Mouse (Mus musculus) testis, adult 2 months (tissue): Measurements from ENCODE around the gene Disc1. TPM values are rescaled to one million over a fixed set of nuclear protein-coding genes. Genes with fewer than 3 reads are reported as not detected.

Source experiments
- H3K27ac ChIP-seq: fragments of 200-500 bp; 2 replicates; pipeline ENCODE4 v1.5.1; 2012; ENCODE audit warnings: low read depth, low read length; ENCODE audit not compliant: control insufficient read depth, insufficient read depth
- H3K27me3 ChIP-seq: fragments of 200-500 bp; 2 replicates; pipeline ENCODE4 v1.6.1; 2012; ENCODE audit warnings: mild to moderate bottlenecking, low read length, moderate library complexity; ENCODE audit not compliant: control insufficient read depth, insufficient read depth
- H3K36me3 ChIP-seq: fragments of 200-500 bp; 2 replicates; pipeline ENCODE4 v1.6.1; 2012; ENCODE audit warnings: mild to moderate bottlenecking, low read length; ENCODE audit not compliant: control insufficient read depth, insufficient read depth
- H3K4me1 ChIP-seq: fragments of 200-500 bp; 2 replicates; pipeline ENCODE4 v1.6.1; 2012; ENCODE audit warnings: low read length; ENCODE audit not compliant: control insufficient read depth, insufficient read depth
- H3K4me3 ChIP-seq: fragments of 200-500 bp; 2 replicates; pipeline ENCODE4 v1.5.1; 2012; ENCODE audit warnings: low read depth, mild to moderate bottlenecking, low read length, moderate library complexity, mixed read lengths; ENCODE audit not compliant: control insufficient read depth
- CTCF ChIP-seq: fragments of 200-500 bp; IDR thresholded peaks from 2 replicates; pipeline ENCODE4 v1.5.1; 2012; ENCODE audit warnings: low read depth, mild to moderate bottlenecking, inconsistent platforms, low read length, moderate library complexity; ENCODE audit not compliant: control insufficient read depth, insufficient read depth, insufficient replicate concordance
- POLR2A ChIP-seq: fragments of 200-500 bp; IDR thresholded peaks from 2 replicates; pipeline ENCODE4 v1.6.1; 2012; ENCODE audit warnings: low read depth, mild to moderate bottlenecking, inconsistent platforms, low read length, moderate library complexity; ENCODE audit not compliant: control insufficient read depth
- polyA plus RNA-seq: library from polyadenylated mRNA; depleted of rRNA; stranded (reverse); fragments of >200 nt; gene quantifications from 2 replicates; pipeline ENCODE4 v1.2.3, GENCODE M21; 2012

The Disc1 gene
- polyA plus RNA-seq, 1 experiment, result 0.21 TPM

- Histone ChIP-seq H3K36me3 (no peaks in the 10 kb centered on the region), H3K27ac (no peak overlapping the region), H3K4me1 (no peaks in the 10 kb centered on the region; the same call in 1 of the 2 replicates), H3K4me3 (no peak overlapping the region), H3K27me3 (no peaks in the 10 kb centered on the region)
- TF ChIP-seq CTCF, result no peak
- no peak for TF ChIP-seq POLR2A
These were observed 145.4 kb downstream of the Disc1 start for GRCm38 (mm10) chr8:125199197-125199939.

- Histone ChIP-seq H3K27ac (peak overlapping the region; percentile 62; the same call in 1 of the 2 replicates), H3K4me1 (no peaks in the 10 kb centered on the region; the same call in 1 of the 2 replicates)
These were observed 146.4 kb downstream of the Disc1 start for GRCm38 (mm10) chr8:125200273-125200863.

GRCm38 (mm10) chr8:125201650-125202049 is 147.7 kb downstream of the Disc1 start:
- Histone ChIP-seq H3K27me3 (no peaks in the 10 kb centered on the region), H3K4me1 (no peaks in the 10 kb centered on the region; the same call in 1 of the 2 replicates), H3K4me3 (no peak overlapping the region), H3K27ac (no peak overlapping the region), H3K36me3 (no peaks in the 10 kb centered on the region)
- TF ChIP-seq CTCF (no peak), POLR2A (no peak)

More at GRCm38 (mm10) chr8:125200273-125200863, 146.4 kb downstream of the Disc1 start:
- Histone ChIP-seq H3K27me3 (no peaks in the 10 kb centered on the region), H3K4me3 (no peak overlapping the region), H3K36me3 (no peaks in the 10 kb centered on the region)
- TF ChIP-seq CTCF (no peak), POLR2A (no peak)

GRCm38 (mm10) chr8:125203016-125203415 is 149.0 kb downstream of the Disc1 start:
- Histone ChIP-seq H3K27me3 (no peaks in the 10 kb centered on the region), H3K27ac (no peak overlapping the region), H3K36me3 (no peaks in the 10 kb centered on the region), H3K4me1 (no peaks in the 10 kb centered on the region; the same call in 1 of the 2 replicates), H3K4me3 (no peak overlapping the region)
- no peak for TF ChIP-seq CTCF
- no peak for TF ChIP-seq POLR2A

- H3K27me3 ChIP-seq, result no peaks in the 10 kb centered on the region
- H3K36me3 ChIP-seq, result no peaks in the 10 kb centered on the region
- no peak for TF ChIP-seq POLR2A
- no peak overlapping the region for H3K27ac ChIP-seq
- H3K4me3 ChIP-seq, result no peak overlapping the region
- H3K4me1 ChIP-seq, result no peaks in the 10 kb centered on the region; the same call in 1 of the 2 replicates
These were observed 151.6 kb downstream of the Disc1 start for GRCm38 (mm10) chr8:125205556-125205955.

GRCm38 (mm10) chr8:125206391-125206790 is 152.4 kb downstream of the Disc1 start:
- TF ChIP-seq CTCF, result no peak
- no peak for TF ChIP-seq POLR2A
- H3K27ac ChIP-seq, result no peak overlapping the region
- no peaks in the 10 kb centered on the region for H3K27me3 ChIP-seq
- no peak overlapping the region for H3K4me3 ChIP-seq
- H3K4me1 ChIP-seq, result no peaks in the 10 kb centered on the region
- H3K36me3 ChIP-seq, result no peaks in the 10 kb centered on the region

GRCm38 (mm10) chr8:125206962-125207361 is 153.0 kb downstream of the Disc1 start:
- Histone ChIP-seq H3K27me3 (no peaks in the 10 kb centered on the region), H3K27ac (no peak overlapping the region), H3K4me1 (no peaks in the 10 kb centered on the region), H3K4me3 (no peak overlapping the region), H3K36me3 (no peaks in the 10 kb centered on the region)
- TF ChIP-seq CTCF (no peak), POLR2A (no peak)
